Mouse (Mus musculus): ENCODE measurements around the gene Cpb1.

GRCm38 (mm10) chr3:20222136-20222535 lies 53.4 kb downstream of the Cpb1 start:
- TF ChIP-seq CHD2 (IDR thresholded peaks at IDR 0.05; ENCODE audit: low read depth, low read length) (no peak), ZC3H11A (IDR thresholded peaks at IDR 0.05; ENCODE audit: borderline replicate concordance, low read depth, low read length) (no peak), MAFK (IDR thresholded peaks at IDR 0.05; ENCODE audit: insufficient read depth, low read depth, low read length) (no peak)
